Mouse (Mus musculus): ENCODE measurements around the gene Anapc5. TPM values are rescaled to one million over a fixed set of nuclear protein-coding genes. Genes with fewer than 3 reads are reported as not detected.
A peak's percentile ranks its signal among the peaks of the same experiment; 100 is the strongest.

Anapc5 gene
- total RNA-seq, 2 experiments from 2014 or later: 247 to 262 TPM

GRCm38 (mm10) chr5:122769101-122769568 lies 52.0 kb downstream of the Anapc5 start:
- DNase-seq: no peak

GRCm38 (mm10) chr5:122767283-122767682 lies 53.9 kb downstream of the Anapc5 start:
- DNase-seq: no peak

- DNase-seq: no peak
Measured at GRCm38 (mm10) chr5:122764032-122764464, 57.1 kb downstream of the Anapc5 start.

- DNase-seq: no peak
Measured at GRCm38 (mm10) chr5:122763271-122764031, 57.7 kb downstream of the Anapc5 start.

GRCm38 (mm10) chr5:122756680-122757079 lies 64.5 kb downstream of the Anapc5 start:
- DNase-seq: peak; percentile 60

GRCm38 (mm10) chr5:122756144-122756543 lies 65.0 kb downstream of the Anapc5 start:
- no peak for DNase-seq

GRCm38 (mm10) chr5:122755620-122756019 lies 65.5 kb downstream of the Anapc5 start:
- no peak for DNase-seq

- no peak for DNase-seq
Measured at GRCm38 (mm10) chr5:122754477-122754876, 66.7 kb downstream of the Anapc5 start.

- no peak for DNase-seq
Measured at GRCm38 (mm10) chr5:122747950-122748349, 73.2 kb downstream of the Anapc5 start.

- DNase-seq: no peak
Measured at GRCm38 (mm10) chr5:122743880-122744422, 77.2 kb downstream of the Anapc5 start.

Other genes with a start within 250 kb of the Anapc5 start
- 1 to 10 TPM; 2.6 to 7.1 TPM for gene Ift81, start 206.8 kb downstream of the Anapc5 start, total RNA-seq (2021)
- 1 to 10 TPM; 1.9 TPM for gene P2rx7, start 177.4 kb downstream of the Anapc5 start, total RNA-seq (2021)
- 1 to 10 TPM; 3.9 to 4.2 TPM for gene P2rx4, start 113.8 kb downstream of the Anapc5 start, total RNA-seq (2021)
- gene Camkk2, start 41.9 kb downstream of the Anapc5 start, total RNA-seq (2021): 1 to 10 TPM; 4.7 to 7.5 TPM
- gene Rnf34, start 28.7 kb upstream of the Anapc5 start, total RNA-seq (2021): 10 to 100 TPM; 16.9 to 18.7 TPM
- gene Kdm2b, start 168.5 kb upstream of the Anapc5 start, total RNA-seq (2021): 10 to 100 TPM; 12.8 to 14.3 TPM
- gene Orai1, start 193.7 kb upstream of the Anapc5 start, total RNA-seq (2021): 10 to 100 TPM; 31.5 to 36.3 TPM
- not detected for gene Morn3, start 225.7 kb upstream of the Anapc5 start, total RNA-seq (2021)
- 10 to 100 TPM; 14.1 to 15.3 TPM for gene Tmem120b, start 247.1 kb upstream of the Anapc5 start, total RNA-seq (2021)